Mouse (Mus musculus): Measurements from ENCODE around the gene Mnx1.

GRCm38 (mm10) chr5:29471396-29471795 lies 6.9 kb downstream of the Mnx1 start:
- no peak for TF ChIP-seq GATA1 (IDR thresholded peaks at IDR 0.05; ENCODE audit: borderline replicate concordance, low read length)
- no peak for TF ChIP-seq FLI1 (IDR thresholded peaks at IDR 0.05; ENCODE audit: low read length)
